Mouse (Mus musculus) embryonic facial prominence, embryonic 11.5 days (tissue): Measurements from ENCODE around the gene Sema3c. TPM values are rescaled to one million over a fixed set of nuclear protein-coding genes. Genes with fewer than 3 reads are reported as not detected.
A peak's percentile ranks its signal among the peaks of the same experiment; 100 is the strongest.

Experiments used
- ATAC-seq: fragments of 200-750 bp; cut with Nextera tagmentation; replicated peaks from 2 replicates; pipeline ENCODE4 v1.8.0; 2017; ENCODE audit warnings: low read depth; ENCODE audit not compliant: insufficient number of reproducible peaks, low FRiP score, low TSS enrichment
- DNase-seq: peaks from one replicate; pipeline ENCODE4 v3.0.0-alpha.2; 2015; ENCODE audit warnings: low spot score
- H3K27ac ChIP-seq: fragments of 300-500 bp; sonication (generic); replicated peaks from 2 replicates; pipeline ENCODE4 v1.5.1; 2014; ENCODE audit warnings: mild to moderate bottlenecking, low read depth, low read length, control low read depth
- H3K27me3 ChIP-seq: fragments of 300-500 bp; sonication (generic); 2 replicates; pipeline ENCODE4 v1.6.1; 2014; ENCODE audit warnings: mild to moderate bottlenecking, low read length, moderate library complexity, mixed read lengths; ENCODE audit not compliant: control insufficient read depth, insufficient read depth
- H3K36me3 ChIP-seq: fragments of 300-500 bp; sonication (generic); replicated peaks from 2 replicates; pipeline ENCODE4 v1.6.1; 2014; ENCODE audit warnings: low read depth, mild to moderate bottlenecking, low read length, moderate library complexity, mixed read lengths; ENCODE audit not compliant: control insufficient read depth, insufficient read depth
- H3K4me1 ChIP-seq: fragments of 300-500 bp; sonication (generic); 2 replicates; pipeline ENCODE4 v1.6.1; 2014; ENCODE audit warnings: low read length, mixed read lengths; ENCODE audit not compliant: control insufficient read depth, insufficient read depth
- H3K4me2 ChIP-seq: fragments of 300-500 bp; sonication (generic); 2 replicates; pipeline ENCODE4 v1.6.1; 2014; ENCODE audit warnings: low read depth, mild to moderate bottlenecking, control low read depth, low read length, moderate library complexity
- H3K4me3 ChIP-seq: fragments of 300-500 bp; sonication (generic); 2 replicates; pipeline ENCODE4 v1.5.1; 2014; ENCODE audit warnings: low read depth, low read length, control low read depth
- H3K9ac ChIP-seq: fragments of 300-500 bp; sonication (generic); replicated peaks from 2 replicates; pipeline ENCODE4 v1.6.1; 2014; ENCODE audit warnings: mild to moderate bottlenecking, control low read depth, low read length
- H3K9me3 ChIP-seq: fragments of 300-500 bp; sonication (generic); replicated peaks from 2 replicates; pipeline ENCODE4 v1.6.1; 2016; ENCODE audit warnings: mild to moderate bottlenecking, low read length, inconsistent platforms, mixed read lengths; ENCODE audit not compliant: control insufficient read depth
- WGBS: fragments of 180-500 bp; shearing (Covaris S2); extraction: QIAGEN DNeasy Blood & Tissue Kit; methylation state at CpG from one replicate; pipeline ENCODE4 v1.1.7; 2014; 5-methylcytosine and 5-hydroxymethylcytosine counted together
- polyA plus RNA-seq: library from polyadenylated mRNA; unstranded; fragments of >200 nt; fragmentation: Nextera tagmentation; extraction: Ambion mirVana; gene quantifications from 2 replicates; pipeline ENCODE4 v1.2.1, GENCODE M21; 2014

Gene Sema3c
- polyA plus RNA-seq, 1 experiment from 2014 or later: 19.3 TPM

DNA sequence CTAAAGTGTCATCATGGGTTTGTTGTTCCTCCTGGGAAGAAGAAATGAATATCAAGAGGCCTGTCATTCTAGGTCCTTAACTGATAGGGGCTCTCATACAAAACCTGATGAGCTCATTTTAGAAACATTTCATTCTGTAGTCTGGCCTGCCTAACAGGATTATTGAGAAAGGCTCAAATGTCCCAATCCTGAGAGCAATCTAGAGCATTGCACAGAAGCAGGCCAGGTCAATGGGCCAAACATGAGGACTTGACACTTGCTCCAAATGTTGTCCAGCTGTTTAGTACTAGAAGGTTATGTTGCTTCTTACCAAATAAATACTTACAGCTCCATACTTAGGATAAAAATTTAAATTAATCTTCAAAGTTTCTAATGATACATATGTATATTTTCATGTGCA lies 97.3 kb downstream of the Sema3c start:
- Histone ChIP-seq H3K4me2 (no peak overlapping the region), H3K9ac (no peak overlapping the region)

DNA sequence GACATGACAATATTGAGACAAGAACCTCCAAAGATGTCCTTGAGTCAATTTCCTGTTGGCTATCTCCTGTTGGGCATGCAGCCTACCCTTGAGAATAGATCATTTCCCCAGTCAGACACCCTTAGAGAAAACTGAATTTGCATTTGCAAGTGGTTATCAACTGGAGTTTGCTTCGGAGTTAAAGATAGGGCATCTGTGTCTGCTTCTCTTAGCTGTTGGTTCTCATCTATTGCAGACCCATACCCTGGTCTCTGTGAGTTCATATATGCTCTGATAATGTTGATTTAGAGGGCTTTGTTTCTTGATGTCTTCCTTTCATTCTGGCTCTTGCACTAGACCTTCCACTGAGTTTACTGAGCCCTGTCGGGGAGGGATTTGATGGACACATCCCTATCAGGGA lies 106.8 kb downstream of the Sema3c start:
- H3K4me2 ChIP-seq: no peak overlapping the region
- no peaks in the 10 kb centered on the region for H3K27me3 ChIP-seq
- 82% methylated on average over 2 of the region's 2 CpGs for WGBS
- H3K36me3 ChIP-seq: no peaks in the 10 kb centered on the region
- no peaks in the 10 kb centered on the region for H3K9me3 ChIP-seq
- H3K27ac ChIP-seq: no peak overlapping the region
- H3K4me1 ChIP-seq: no peaks in the 10 kb centered on the region
- DNase-seq (no peak), ATAC-seq (no peak)
- H3K9ac ChIP-seq: no peak overlapping the region
- no peak overlapping the region for H3K4me3 ChIP-seq

More for the DNA sequence above, 97.3 kb downstream of the Sema3c start:
- H3K27ac ChIP-seq: no peak overlapping the region
- ATAC-seq: no peak
- no peaks in the 10 kb centered on the region for H3K36me3 ChIP-seq
- H3K27me3 ChIP-seq: no peaks in the 10 kb centered on the region
- no peaks in the 10 kb centered on the region for H3K9me3 ChIP-seq
- H3K4me1 ChIP-seq: no peaks in the 10 kb centered on the region
- no peak for DNase-seq
- no peak overlapping the region for H3K4me3 ChIP-seq

DNA sequence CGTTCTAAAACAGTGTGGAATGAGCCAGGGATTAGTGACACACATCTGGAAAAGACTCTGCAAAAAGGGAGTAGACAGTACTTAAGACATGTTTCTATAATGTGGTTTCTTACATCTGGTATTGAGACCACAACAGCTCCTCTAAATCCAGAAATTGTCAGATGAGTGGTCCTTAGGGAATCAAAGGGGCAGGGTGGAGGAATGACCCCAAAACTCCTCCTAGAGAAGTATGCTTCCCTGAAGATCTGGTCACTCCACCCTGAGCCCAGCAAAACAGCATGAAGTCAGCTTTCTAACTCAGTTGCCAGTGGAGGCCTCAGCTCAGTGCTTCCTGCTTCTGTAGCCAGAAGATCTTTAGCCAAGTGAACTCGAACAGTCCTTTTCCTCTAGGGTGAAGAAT lies 115.0 kb downstream of the Sema3c start:
- H3K9ac ChIP-seq: no peak overlapping the region
- DNase-seq: no peak
- no peak overlapping the region for H3K4me2 ChIP-seq
- H3K9me3 ChIP-seq: no peaks in the 10 kb centered on the region
- ATAC-seq: no peak
- no peak overlapping the region for H3K4me3 ChIP-seq
- no peaks in the 10 kb centered on the region for H3K4me1 ChIP-seq
- no peaks in the 10 kb centered on the region for H3K27me3 ChIP-seq
- H3K36me3 ChIP-seq: no peaks in the 10 kb centered on the region
- 57% methylated on average over 2 of the region's 2 CpGs for WGBS
- H3K27ac ChIP-seq: no peak overlapping the region

DNA sequence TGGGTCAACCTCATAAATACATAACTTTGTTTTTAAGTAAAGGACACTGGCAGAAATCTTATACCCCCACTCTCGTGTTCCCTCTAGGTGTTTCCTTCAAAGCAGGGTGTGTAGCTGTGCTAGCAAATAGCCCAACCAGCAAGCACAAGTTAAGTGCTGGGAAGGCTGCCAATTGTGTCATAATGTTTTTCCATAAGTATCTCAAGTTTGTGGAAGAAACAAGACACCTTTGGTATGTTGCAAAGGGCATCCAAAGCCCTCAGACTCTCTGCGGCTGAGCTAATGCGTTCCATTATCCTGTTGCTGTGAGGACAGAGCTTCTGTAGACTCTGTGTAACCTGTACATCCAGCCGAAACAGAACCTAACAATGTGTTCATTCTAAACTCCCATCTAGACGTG lies 115.5 kb downstream of the Sema3c start:
- Histone ChIP-seq H3K27ac (no peak overlapping the region), H3K27me3 (no peaks in the 10 kb centered on the region), H3K4me3 (no peak overlapping the region), H3K4me1 (no peaks in the 10 kb centered on the region), H3K36me3 (no peaks in the 10 kb centered on the region), H3K9me3 (no peaks in the 10 kb centered on the region), H3K4me2 (no peak overlapping the region), H3K9ac (no peak overlapping the region)
- ATAC-seq (no peak), DNase-seq (peak; percentile 19)
- 65% methylated on average over 5 of the region's 5 CpGs for WGBS

DNA sequence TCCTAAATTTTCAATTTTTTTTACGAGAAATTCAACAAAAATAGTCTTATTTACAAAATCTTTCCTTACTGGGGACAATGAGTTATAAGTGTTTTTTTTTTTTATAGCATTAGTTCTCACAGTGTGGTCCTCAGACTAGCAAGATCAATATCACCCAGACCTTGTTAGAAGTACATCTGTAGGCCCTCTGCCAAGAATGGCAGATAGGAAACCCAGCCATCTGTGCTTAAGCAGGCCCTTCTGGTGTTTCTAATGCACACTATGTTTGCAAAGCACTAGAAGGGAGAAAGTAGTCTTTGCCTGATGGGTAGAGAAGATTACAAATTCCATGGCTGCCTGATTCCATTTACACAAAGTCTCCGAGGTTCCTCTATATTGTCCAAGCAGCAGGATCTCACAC lies 121.3 kb downstream of the Sema3c start:
- Histone ChIP-seq H3K36me3 (no peaks in the 10 kb centered on the region), H3K27ac (no peak overlapping the region), H3K27me3 (no peaks in the 10 kb centered on the region), H3K9ac (no peak overlapping the region), H3K9me3 (no peaks in the 10 kb centered on the region), H3K4me3 (no peak overlapping the region), H3K4me1 (no peaks in the 10 kb centered on the region), H3K4me2 (no peak overlapping the region)
- no peak for ATAC-seq
- DNase-seq: no peak
- WGBS: 85% methylated on average over 2 of the region's 2 CpGs

DNA sequence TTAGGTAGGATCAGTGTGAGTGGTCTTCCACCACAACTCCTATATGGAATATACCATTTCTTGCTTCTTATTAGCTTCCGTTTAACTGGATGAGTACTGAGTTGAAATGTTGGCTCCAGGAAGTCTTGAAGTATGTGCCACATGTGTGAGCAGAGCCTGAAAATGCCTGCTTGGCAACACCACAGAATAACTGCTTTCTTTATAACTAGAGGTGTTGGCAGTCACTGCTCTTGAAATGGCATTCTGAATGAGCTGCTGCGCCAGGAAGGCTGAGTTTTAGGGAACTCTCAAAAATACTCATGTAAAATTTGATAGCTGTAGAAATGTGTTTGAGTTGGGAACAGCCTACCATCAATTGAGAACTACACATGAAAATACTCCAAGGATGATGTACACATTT lies 124.8 kb downstream of the Sema3c start:
- Histone ChIP-seq H3K9me3 (no peaks in the 10 kb centered on the region), H3K36me3 (no peaks in the 10 kb centered on the region), H3K27me3 (no peaks in the 10 kb centered on the region), H3K9ac (no peak overlapping the region), H3K4me2 (no peak overlapping the region), H3K4me1 (no peaks in the 10 kb centered on the region), H3K27ac (no peak overlapping the region), H3K4me3 (no peak overlapping the region)
- 97% methylated on average over 2 of the region's 2 CpGs for WGBS
- ATAC-seq: no peak
- no peak for DNase-seq

DNA sequence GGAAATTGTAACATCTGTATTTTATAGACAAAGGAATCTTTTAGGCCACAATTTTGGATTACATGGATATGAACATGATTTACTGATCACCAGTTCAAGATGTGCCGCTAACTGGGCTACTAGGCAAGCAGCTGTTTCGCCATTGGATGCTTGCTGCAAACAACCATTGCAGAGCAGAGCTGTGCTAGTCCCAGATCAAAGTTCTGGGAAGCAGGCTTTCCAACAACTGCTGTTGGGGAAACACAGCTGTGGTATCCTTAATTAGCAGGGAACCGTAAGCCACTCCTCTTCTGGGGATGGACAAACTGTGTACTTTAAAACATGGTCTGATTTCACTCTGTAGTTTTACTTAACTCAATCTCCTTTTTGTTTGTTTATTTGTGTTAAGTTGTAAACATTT lies 130.1 kb downstream of the Sema3c start:
- WGBS: 49% methylated on average over 3 of the region's 3 CpGs
- DNase-seq (peak; percentile 35), ATAC-seq (no peak)
- Histone ChIP-seq H3K9ac (no peak overlapping the region), H3K4me3 (no peak overlapping the region), H3K27ac (no peak overlapping the region), H3K4me1 (no peaks in the 10 kb centered on the region), H3K9me3 (no peaks in the 10 kb centered on the region), H3K4me2 (no peak overlapping the region), H3K27me3 (no peaks in the 10 kb centered on the region), H3K36me3 (no peaks in the 10 kb centered on the region)

DNA sequence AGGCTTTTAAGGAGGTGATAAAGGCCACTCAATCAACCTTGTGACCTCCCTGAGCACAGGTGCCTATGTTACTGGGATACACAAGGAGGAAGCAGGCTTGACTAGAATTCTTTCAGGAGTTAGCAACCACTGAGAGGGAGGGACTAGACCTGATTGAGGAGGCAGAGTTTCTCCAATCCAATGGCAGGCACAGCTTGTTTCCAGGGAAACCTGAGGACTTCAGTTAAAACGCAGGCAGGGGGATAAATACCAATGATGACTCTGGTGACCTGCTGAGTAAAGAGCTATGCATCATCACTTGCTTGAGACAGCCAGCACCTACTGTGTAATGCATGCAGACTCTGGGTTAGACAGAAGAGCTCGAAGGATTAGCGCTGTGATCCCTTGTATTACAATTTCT lies 133.0 kb downstream of the Sema3c start:
- 62% methylated on average over 3 of the region's 3 CpGs for WGBS
- Histone ChIP-seq H3K9ac (no peak overlapping the region), H3K27ac (no peak overlapping the region), H3K4me3 (no peak overlapping the region), H3K9me3 (no peaks in the 10 kb centered on the region), H3K4me1 (no peaks in the 10 kb centered on the region), H3K36me3 (no peaks in the 10 kb centered on the region), H3K27me3 (no peaks in the 10 kb centered on the region), H3K4me2 (no peak overlapping the region)
- DNase-seq (no peak), ATAC-seq (no peak)

DNA sequence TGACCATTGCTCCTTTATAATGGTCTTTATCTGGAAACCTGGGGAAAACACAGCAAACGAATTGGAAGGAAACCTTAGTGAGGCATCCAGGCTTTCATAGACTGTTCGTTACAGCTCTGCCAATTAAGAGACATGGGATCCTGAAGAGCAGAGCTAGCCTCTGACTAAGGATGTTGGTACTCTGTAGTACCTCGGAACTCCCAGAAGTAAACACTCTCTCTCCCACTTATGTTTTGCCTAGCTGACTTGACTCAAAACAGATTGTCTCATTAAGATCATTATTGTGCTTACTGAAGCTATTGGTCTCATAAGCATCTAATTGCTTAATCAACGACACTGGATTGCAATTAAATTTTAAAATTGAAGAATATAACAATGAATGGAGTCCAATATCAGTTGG lies 138.3 kb downstream of the Sema3c start:
- Histone ChIP-seq H3K4me2 (no peak overlapping the region), H3K4me3 (no peak overlapping the region), H3K9me3 (no peaks in the 10 kb centered on the region), H3K27me3 (no peaks in the 10 kb centered on the region), H3K36me3 (no peaks in the 10 kb centered on the region), H3K9ac (no peak overlapping the region), H3K27ac (no peak overlapping the region), H3K4me1 (no peaks in the 10 kb centered on the region)
- ATAC-seq (no peak), DNase-seq (no peak)
- WGBS: 65% methylated on average over 4 of the region's 4 CpGs
